Comparison of ENCODE assay signal across 17 mouse cellular contexts in the genomic region with DNA sequence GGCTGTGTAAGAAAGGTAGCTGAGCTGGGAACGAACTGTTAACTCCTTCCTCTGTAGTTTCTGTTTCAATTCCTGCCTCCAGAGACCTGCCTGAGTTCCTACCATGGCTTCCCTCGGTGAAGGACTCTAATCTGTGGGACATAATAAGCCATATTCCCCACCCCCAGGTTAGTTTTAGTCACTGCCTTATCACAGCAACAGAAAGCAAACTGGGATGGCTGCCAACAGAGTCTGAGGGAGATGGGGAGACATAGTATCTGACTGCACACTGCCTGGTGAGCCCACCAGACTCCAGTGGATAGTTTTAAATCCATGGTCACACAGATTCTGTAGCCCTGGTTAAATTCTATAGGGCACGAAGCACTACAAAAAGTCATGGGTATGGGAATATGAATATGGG. TPM values are rescaled to one million over a fixed set of nuclear protein-coding genes. Genes with fewer than 3 reads are reported as not detected.
DNase-seq lines count a peak whose midpoint lies in the region; ATAC-seq lines count a peak whose summit lies in the region.
"Had no signal": no experiment of that assay in that cellular context is flagged by ENCODE, and none has a peak within 500 bp of the region (broad histone marks: within the 10 kb centered on the region; RNA-seq: fewer than 3 reads in every experiment).

No protein-coding gene starts in this region.

- no peak overlapping the region for H3K27ac ChIP-seq in forebrain, embryonic 14.5 days (ENCODE audit: low read depth, low read length)
- no peak overlapping the region for H3K27ac ChIP-seq in forebrain, embryonic 15.5 days (replicated peaks)
- H3K27ac ChIP-seq in hindbrain, embryonic 13.5 days: no peak overlapping the region
- H3K27ac ChIP-seq: forebrain, embryonic 13.5 days; midbrain, embryonic 12.5 days; neural tube, embryonic 12.5 days had no signal

- H3K27me3 ChIP-seq in forebrain, embryonic 14.5 days (replicated peaks; ENCODE audit: control insufficient read depth, insufficient read depth, low read length): no peaks in the 10 kb centered on the region
- H3K27me3 ChIP-seq in forebrain, embryonic 15.5 days: no peaks in the 10 kb centered on the region
- no peaks in the 10 kb centered on the region for H3K27me3 ChIP-seq in hindbrain, embryonic 13.5 days
- H3K27me3 ChIP-seq: forebrain, embryonic 13.5 days; midbrain, embryonic 12.5 days; neural tube, embryonic 12.5 days had no signal

- no peak for ATAC-seq in forebrain, embryonic 14.5 days
- no peak for ATAC-seq in forebrain, embryonic 15.5 days (replicated peaks)
- ATAC-seq in hindbrain, embryonic 13.5 days (ENCODE audit: low FRiP score): no peak
- ATAC-seq: forebrain, embryonic 13.5 days; intestine, embryonic 16.5 days; lung, postnatal 0 days had no signal

- no peak overlapping the region for H3K9ac ChIP-seq in forebrain, embryonic 14.5 days (ENCODE audit: low read length)
- H3K9ac ChIP-seq in forebrain, embryonic 15.5 days (replicated peaks): no peak overlapping the region
- H3K9ac ChIP-seq in hindbrain, embryonic 13.5 days: no peak overlapping the region
- H3K9ac ChIP-seq: forebrain, embryonic 13.5 days; midbrain, embryonic 12.5 days; neural tube, embryonic 12.5 days had no signal

- H3K4me2 ChIP-seq in forebrain, embryonic 14.5 days (ENCODE audit: low read length): no peak overlapping the region
- no peak overlapping the region for H3K4me2 ChIP-seq in forebrain, embryonic 15.5 days (replicated peaks)
- H3K4me2 ChIP-seq in hindbrain, embryonic 13.5 days: no peak overlapping the region
- H3K4me2 ChIP-seq: forebrain, embryonic 13.5 days; midbrain, embryonic 12.5 days; neural tube, embryonic 12.5 days had no signal

- no peaks in the 10 kb centered on the region for H3K4me1 ChIP-seq in forebrain, embryonic 14.5 days (ENCODE audit: control insufficient read depth, insufficient read depth, low read length)
- H3K4me1 ChIP-seq in forebrain, embryonic 15.5 days: 0 out of 2 replicates have a peak, but pooled peaks cover under 1% of the 10 kb centered on the region
- H3K4me1 ChIP-seq in hindbrain, embryonic 13.5 days (replicated peaks): no peaks in the 10 kb centered on the region
- H3K4me1 ChIP-seq: midbrain, embryonic 12.5 days; neural tube, embryonic 12.5 days had no signal

- DNase-seq in forebrain, embryonic 14.5 days (ENCODE audit: low spot score): peak; percentile 17
- DNase-seq in left cerebral cortex, adult 18-20 months (ENCODE audit: low spot score in 2 of 2): peak; percentile 25 to 27
- no peak for DNase-seq in left cerebral cortex, postnatal 36 days (ENCODE audit: low spot score in 2 of 2)
- DNase-seq in adrenal gland, postnatal 10 days: peak; percentile 68
- peak; percentile 73 for DNase-seq in heart, postnatal 4 days
- no peak for DNase-seq in embryo, embryonic 9.5 days (ENCODE audit: extremely low spot score)
- DNase-seq: B cell, adult 2 months; cerebellum, postnatal 14 days; gastrocnemius, postnatal 25 days had no signal

- no peaks in the 10 kb centered on the region for H3K36me3 ChIP-seq in forebrain, embryonic 14.5 days (ENCODE audit: control insufficient read depth, insufficient read depth, low read length)
- no peaks in the 10 kb centered on the region for H3K36me3 ChIP-seq in forebrain, embryonic 15.5 days
- no peaks in the 10 kb centered on the region for H3K36me3 ChIP-seq in hindbrain, embryonic 13.5 days
- H3K36me3 ChIP-seq: G1E; midbrain, embryonic 12.5 days; neural tube, embryonic 12.5 days had no signal

- intact Hi-C loops in left cerebral cortex, postnatal 36 days (cut with DNase I): no loop called here

- H3K4me3 ChIP-seq in forebrain, embryonic 14.5 days (ENCODE audit: low read depth, low read length): no peak overlapping the region
- H3K4me3 ChIP-seq in forebrain, embryonic 15.5 days: no peak overlapping the region
- no peak overlapping the region for H3K4me3 ChIP-seq in hindbrain, embryonic 13.5 days
- H3K4me3 ChIP-seq: forebrain, embryonic 13.5 days; midbrain, embryonic 12.5 days; neural tube, embryonic 12.5 days had no signal

- H3K9me3 ChIP-seq in forebrain, embryonic 14.5 days (replicated peaks; ENCODE audit: control insufficient read depth, low read length): no peaks in the 10 kb centered on the region
- H3K9me3 ChIP-seq in forebrain, embryonic 15.5 days: no peaks in the 10 kb centered on the region
- H3K9me3 ChIP-seq in hindbrain, embryonic 13.5 days: no peaks in the 10 kb centered on the region
- H3K9me3 ChIP-seq: midbrain, embryonic 12.5 days; neural tube, embryonic 12.5 days had no signal

- WGBS in forebrain, embryonic 14.5 days: 71% methylated on average over 3 of the region's 3 CpGs
- WGBS in forebrain, embryonic 15.5 days: 70% methylated on average over 3 of the region's 3 CpGs
- WGBS in hindbrain, embryonic 13.5 days: 89% methylated on average over 3 of the region's 3 CpGs

RNA-seq across cellular contexts. Expression of gene Akap2, which starts 16.0 kb away (rescaled TPM):
- polyA plus RNA-seq in forebrain, embryonic 14.5 days (2014; fragmentation: Nextera tagmentation; extraction: Ambion mirVana): 5.0 and 5.7 TPM in 2 replicates
- polyA plus RNA-seq in forebrain, embryonic 15.5 days (2015; fragmentation: Nextera tagmentation; extraction: Ambion mirVana): 6.1 and 6.5 TPM in 2 replicates
- total RNA-seq in left cerebral cortex, adult 18-20 months (2021): 10 to 100 TPM; 42.1 to 46.8 TPM
- total RNA-seq in left cerebral cortex, postnatal 36 days (2021): 10 to 100 TPM; 39.4 to 43.5 TPM
- 10 to 100 TPM; 87.7 to 92.0 TPM for total RNA-seq in adrenal gland, postnatal 10 days (2021)
- total RNA-seq in heart, postnatal 4 days (2021): 100 to 1,000 TPM; 160 TPM
- polyA plus RNA-seq in hindbrain, embryonic 13.5 days (2015; fragmentation: Nextera tagmentation; extraction: Ambion mirVana): 17.0 and 17.7 TPM in 2 replicates
- polyA plus RNA-seq: G1E had no signal

Comparison
In these comparisons a context has a peak if more than half of its experiments do, and no peak if none do; other contexts are left out.
1. DNase-seq: peak in forebrain, embryonic 14.5 days (single experiment), left cerebral cortex, adult 18-20 months (2 of 2), adrenal gland, postnatal 10 days (single experiment) and heart, postnatal 4 days (single experiment); none in left cerebral cortex, postnatal 36 days (0 of 2) and embryo, embryonic 9.5 days (single experiment).